Mouse (Mus musculus) layer of hippocampus, adult 9-10 months (tissue): Measurements from ENCODE around the gene Topbp1.
A peak's percentile ranks its signal among the peaks of the same experiment; 100 is the strongest.
"Not testable (repeated sequence)": the region's sequence is repeated elsewhere in the genome, so short reads cannot be mapped to it uniquely, and the experiment has no call there.

Experiments
- DNase-seq: peaks from one replicate; pipeline ENCODE4 v3.0.0; 2022; ENCODE audit warnings: low spot score

Gene Topbp1

DNA sequence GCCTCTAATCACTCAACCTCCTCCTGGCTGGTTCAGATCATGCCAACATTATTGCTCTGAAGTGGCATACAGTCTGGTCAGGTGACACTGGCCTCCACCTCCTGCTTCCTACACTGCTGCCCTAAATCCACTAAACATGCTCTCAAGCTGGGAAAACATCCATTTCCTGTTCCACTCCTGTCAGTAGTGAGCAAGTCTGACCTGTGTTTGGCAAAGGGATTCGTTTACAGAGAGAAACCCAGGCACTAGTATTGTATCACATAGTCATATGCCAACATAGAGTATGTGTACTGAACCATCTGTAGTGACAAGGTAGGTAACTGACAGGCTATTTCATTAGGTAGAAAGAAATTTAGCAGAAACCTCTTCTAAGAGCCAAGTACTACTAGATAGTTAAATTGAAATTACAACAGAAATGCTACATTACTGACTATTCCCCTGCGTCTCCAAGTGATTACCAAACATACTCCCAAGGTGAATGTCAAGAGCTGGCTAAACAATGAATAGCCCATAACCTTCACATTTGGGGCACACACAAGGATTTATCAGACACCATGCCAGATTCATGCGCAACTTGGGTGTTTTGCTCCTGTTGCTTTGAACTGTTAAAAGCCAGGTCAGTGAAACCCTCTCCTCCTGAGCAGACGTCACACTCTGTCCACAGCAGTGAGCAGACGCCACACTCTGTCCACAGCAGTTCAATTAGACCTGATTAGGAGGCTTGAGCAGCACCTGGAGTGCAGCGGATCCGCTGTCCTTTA, 48.7 kb downstream of the Topbp1 start:
- DNase-seq = not testable (repeated sequence)

DNA sequence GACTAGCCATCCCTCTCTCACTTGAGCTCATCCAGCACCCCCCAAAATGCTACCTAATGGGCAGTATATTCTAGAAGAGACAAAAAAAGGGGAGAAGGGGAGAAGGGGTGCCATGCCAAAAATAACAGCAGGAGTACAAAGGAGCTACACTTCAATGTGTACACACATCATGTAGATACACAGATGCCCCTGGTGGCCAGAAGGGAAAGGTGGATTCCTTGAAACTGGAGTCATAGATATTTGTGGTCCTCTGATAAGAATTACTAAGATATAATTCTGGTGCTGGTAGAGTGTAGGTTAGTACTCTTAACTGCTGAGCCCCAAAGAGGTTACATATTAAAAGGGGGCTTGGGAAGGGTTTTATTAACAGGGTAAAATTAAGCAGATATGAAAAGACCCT, 52.9 kb downstream of the Topbp1 start:
- no peak for DNase-seq

DNA sequence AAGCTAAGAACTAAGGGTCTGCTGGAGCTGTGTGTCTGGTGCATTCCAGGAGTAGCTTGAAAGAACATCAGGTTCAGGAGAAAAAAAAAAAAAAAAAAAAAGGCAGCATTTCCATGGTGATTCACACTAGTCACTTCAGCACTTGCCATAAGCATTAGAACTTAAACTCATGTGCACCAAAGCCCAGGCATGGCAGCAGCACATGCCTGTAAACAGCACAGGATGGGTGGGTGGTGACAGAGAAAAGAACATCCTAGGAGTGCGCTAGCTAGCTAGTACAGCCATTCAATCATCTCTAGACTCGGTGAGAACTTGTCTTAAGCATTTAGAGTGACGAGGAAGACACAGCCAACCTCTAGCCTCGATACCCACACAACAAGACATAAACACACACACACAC, 53.5 kb downstream of the Topbp1 start:
- no peak for DNase-seq

DNA sequence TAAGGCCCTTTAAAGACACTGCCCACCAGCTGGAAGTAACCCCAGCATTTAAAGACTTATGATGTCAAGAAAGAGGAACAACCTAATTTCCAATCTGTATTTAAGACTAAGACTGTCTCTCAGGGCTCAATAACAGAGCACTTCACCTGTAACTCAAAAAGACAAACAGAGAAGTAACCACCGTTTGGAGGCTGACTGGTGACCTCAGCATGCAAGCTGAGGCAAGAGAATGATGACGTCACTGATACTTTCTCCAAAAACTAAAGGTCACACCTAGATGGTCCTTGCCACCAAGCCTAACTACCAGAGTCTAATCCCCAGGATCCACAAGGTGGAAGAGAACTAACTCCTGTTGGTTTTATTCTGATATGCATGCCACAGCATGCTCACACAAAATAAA, 55.6 kb downstream of the Topbp1 start:
- DNase-seq = no peak

DNA sequence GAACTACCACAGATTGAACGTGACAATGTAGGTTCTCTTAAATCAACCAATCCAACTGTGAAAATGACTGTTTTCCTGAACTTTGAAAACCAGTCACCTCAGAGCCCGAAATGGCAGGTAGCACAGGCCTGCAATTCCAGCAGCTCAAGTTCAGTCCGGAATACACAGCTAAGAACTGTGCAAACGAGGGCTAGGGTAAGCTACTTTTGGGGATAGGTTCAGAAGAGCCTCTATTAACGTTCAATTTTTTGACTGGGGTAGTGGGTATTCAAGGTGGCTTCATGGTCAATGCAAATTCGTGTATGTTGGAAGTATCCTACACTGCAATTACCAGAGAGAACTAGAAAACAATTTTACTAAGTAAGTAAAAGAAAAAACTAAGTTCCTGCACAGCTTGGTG, 58.1 kb downstream of the Topbp1 start:
- no peak for DNase-seq

DNA sequence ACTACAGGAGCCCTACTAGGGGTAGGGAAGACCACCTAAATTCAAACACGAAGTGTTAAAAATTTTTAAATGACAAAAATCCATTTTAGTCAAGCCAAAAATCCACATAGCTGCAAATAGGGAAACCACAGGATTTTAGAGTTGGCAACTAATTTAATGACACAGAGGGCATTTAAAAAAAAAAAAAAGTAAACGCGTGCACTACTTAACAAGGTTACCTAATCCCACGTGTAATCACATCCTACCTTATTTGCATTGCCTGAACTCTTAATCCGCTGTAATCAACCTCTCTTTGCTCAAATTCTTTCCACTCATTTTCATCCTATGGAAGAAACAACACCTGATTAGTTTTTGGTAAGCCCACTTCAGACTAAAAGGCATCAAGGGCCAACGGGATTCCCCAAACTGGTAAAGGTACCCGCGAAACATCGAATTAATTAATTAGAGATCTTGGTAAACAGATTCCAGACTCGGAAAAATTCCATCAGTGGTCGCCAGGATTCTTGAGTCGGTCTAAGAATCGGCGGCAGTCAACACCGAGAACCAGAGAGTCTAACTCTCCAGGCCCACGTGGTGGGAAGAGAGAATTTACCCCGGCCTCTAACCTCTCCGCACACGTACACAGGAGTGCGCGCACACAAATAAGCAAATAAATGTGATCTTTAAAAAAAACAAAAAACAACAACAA, 58.9 kb downstream of the Topbp1 start:
- DNase-seq = no peak

DNA sequence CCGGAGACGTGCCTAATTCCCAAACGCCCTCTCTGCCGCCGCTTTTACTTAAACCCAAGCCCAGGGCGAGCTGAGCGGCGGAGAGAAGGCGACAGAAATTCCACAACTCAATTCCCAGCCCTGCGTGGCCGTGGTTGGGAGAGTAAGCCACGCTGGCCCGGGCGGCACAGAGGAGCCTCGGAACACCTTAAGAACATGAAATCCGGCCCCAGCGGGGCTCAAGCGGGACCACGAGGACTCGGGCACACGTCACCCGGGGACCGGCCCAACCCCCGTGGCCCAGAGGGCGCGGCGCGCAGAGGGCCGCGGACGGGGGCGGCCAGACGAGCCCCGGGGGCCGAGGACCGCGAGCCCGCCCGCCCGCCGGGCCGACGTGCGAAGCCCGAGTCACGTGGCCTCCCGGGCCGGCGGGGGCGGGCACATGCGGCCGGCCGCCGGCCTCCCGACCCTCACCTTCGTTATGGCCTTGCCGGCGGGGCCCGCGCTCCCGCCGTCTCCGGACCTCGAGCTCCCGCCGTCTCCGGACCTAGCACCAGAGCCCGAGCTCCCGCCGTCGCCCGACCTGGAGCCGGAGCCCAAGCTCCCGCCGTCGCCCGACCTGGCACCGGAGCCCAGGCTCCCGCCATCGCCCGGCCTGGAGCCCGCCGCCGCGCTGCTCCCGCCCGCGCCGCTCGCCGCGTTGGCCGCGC, 59.7 kb downstream of the Topbp1 start:
- no peak for DNase-seq

DNA sequence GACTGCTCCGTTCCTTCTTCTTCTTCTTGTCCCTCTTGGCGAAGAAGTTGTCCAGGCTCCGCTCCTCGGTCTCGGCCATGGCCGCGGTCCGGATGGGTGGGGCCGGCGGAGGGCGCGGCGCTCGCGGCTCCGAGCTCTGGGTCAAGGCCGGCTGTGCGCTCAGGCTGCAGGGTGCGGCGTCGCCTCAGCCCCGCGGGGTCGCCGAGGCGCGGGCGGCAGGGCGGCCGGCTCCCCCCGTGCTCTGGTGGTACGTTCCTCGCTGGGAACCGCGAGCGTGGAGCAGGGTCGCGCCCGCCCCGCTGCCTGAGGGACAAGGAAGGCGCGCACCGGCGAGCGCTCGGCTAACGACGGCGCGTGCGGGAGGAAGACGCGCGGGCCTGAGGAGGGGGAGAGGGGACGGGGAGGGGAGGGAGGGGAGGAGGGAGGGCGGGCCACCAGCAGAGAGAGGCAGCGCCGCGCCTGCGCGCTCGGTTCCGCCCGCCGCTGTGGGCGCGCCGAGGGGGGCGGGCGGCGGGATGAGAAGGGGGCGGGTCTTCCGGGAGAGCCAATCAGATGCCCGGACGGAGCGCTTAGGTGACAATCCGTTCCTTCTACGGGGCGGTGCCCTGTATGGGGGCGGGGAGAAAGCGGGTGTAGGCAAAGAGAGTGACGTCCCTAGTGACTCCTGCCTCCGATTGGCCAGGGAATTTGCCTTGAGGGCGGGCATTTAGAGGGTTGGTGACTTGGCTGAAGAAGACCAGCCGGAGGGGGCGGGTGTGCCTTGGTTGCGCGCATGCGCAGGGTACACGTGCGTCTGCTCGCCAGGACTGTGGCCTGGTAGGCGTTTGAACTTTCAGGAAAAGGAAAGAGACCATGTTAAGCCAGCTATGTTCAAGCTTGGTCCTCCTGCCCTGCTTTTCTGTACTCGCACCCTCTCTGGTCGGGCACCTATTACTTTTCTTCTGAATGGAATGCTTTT, 60.6 kb downstream of the Topbp1 start, which contains the start of gene Cdv3:
Cdv3 (minus strand) TSS at position 551 of the 958 bp plus-strand sequence.
- peak; percentile 98 for DNase-seq

DNA sequence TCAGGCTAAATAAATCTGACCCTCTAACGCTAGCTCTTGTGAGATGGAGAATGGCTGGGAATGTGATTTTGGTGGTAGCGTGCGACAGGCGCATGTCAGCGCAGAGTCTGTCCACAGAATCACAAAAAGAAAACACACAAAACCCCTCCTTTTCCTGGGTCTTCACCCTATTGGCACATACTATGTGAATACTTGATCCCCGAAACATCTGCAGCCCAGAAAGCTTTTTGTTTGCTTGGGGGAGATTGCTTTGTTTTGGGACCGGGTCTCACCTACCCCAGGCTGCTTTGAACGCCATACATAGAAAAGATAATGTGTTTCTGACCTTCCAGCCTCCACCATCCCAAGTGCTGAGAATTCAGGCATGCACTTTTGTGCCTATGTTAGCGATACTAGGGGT, 61.3 kb downstream of the Topbp1 start:
- DNase-seq = no peak

DNA sequence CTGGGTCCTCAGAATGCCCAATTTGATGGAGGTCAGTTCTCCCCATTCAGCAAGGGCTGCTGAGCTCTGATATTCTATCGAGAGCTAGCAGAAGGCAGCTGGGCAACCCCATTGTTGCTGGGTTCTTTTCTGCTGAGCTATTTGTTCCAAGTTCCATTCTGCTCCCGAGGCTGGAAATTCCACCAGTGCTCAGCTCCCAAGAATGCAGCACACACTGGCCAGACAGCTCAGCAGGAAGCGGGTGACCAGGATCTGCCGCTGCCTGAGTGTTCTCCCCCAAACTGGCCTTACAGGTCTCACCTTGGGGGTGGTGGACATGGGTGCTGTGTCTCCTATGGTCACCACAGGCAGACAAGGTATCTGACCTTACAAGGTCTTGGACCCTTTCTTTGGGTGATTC, 64.9 kb downstream of the Topbp1 start:
- DNase-seq = no peak

DNA sequence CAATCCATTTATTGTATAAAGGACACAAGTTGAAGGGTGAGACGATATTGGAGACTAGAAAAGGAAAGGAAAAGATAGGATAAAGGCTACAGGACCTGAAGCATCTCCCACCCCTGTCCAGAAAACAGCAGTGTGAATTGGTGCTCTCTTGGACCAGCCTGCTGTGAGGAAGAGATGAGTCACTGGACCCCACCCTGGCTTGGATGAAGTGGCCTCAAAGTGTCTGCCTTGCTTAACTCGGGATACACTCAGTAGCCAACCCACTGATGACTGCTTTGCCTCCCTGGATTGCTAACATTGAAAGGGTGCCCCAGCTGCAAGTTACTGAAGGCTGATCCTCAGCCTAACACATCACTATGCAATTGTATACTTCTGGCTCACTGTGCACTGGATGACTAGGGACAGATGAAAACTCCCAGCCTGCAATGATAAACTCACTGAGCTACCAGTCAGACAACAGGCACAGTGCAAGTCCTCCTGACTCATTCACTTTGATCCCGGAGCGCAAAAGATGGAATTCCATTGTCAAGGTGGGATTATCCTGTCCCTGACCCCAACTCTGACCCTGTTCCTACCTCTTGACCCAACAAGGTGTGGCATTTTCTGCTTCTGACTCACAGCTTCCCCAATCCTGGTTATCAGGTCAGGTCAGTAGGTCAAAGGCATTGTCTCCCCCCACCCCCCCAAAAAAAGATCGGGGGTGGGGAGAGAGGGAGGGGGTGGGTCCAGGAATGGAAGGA, 67.4 kb downstream of the Topbp1 start:
- DNase-seq = no peak

DNA sequence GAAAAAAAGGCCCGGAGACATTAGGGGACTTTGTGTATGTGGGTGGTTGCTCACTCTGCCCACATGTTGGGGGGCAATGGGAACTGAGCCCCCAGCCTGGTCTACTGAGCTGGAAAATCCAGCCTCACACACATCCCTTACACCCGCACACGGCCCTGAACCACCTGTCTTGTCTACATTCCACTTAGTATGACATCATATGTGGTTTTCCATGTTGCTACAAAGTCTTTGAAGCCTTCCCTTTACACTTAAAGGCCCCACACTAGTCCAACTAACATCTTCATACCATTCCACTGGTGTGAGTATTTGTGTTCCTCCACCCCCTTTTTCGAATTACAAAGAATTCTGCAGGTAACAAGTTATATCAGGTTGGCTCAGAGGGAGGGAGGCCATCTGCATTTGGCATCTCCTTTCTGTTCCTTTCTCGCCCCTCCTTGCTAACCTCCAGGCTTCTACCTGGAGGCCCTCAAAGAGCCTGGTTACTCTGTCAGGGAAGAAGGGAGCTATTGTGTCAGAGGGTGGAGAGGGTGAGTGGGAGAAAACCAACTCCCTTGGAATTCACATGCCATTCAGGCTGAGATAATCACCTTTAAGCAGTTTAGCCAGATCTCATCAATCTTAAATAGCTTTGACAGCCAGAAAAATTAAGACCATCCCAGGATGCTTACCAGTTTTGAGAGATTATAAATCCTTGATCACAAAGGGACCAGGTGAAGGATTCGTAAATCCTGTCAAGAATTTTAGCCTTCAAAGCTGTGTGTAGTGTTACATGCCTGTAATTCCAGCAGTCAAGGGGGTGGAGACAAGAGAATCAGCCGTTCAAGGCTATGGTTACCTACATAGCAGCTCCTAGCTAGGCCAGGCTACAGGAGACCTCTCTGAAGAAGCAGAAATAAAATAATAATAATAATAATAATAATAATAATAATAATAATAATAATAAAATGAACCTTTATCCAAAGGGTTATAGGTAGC, 71.6 kb downstream of the Topbp1 start:
- DNase-seq = no peak

DNA sequence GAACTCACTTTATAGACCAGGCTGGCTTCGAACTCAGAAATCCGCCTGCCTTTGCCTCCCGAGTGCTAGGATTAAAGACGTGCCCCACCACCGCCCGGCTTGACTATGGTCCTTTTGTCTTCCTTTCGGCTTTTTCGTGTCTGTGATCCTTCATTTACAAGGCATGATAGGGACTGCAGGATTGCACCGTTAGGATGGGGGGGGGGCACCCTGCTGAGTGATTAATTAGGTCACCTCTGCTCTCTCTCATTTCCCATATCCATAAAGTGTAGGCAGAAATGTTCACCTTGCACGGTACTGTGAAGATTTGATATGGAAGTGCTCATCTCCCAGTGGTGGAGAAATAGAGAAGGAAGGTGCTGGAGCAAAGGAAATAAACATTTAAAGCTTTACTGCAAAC, 73.7 kb downstream of the Topbp1 start:
- DNase-seq = no peak

DNA sequence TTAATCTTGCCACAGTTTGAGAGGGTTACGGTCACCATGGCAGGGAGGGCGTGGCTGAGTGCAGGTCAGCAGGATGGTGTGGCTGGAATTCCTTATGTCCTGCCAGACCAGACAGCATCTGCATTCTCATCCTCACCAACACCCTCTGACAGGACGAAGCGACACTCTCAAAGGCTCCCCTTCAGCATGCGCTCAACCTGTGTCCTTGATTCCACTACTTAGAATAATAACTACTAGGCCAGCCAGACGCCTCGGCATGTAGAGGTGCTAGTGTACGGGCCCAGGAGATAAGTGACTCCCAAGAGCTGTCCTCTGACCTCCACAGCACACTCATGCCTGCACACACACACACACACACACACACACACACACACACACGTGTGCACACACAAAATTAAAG, 74.2 kb downstream of the Topbp1 start:
- DNase-seq = no peak

DNA sequence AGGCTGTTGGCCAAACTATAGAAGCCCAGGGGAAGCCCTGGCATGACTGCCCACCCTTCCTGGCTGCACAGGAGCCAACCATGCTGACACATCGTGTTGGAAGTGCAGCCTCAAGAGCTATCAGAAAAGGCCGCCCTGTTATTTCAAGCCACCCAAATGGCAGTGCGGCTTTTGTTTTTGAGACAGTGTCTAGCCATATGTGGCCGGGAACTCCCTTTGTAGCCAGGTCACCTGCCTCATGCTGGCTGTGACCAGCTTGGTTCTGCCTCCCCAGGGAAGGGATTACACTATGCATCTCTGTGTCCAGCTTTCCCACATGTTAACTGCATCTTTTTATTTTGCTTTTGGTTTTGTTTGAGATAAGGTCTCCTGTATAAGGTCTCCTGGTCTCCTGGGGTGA, 75.6 kb downstream of the Topbp1 start:
- DNase-seq = no peak

DNA sequence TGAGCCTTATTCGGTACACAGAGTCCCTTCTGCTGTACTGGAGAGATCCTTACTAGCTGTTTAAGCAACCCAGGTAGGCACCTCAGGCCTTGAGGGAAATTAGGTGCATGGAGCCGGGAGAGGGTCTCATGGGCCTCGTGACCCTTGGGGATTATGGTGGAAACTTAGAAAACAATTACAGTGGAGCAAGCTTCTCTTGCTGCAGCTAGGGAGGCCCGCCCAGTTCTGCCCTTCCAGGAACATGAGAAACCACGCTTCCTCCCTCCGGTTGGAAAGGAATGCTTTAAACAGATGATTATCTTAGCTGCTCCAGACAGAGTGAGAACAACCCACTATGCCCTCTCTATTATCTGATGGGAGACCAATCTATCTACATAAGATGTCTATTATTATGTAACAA, 78.0 kb downstream of the Topbp1 start:
- no peak for DNase-seq

DNA sequence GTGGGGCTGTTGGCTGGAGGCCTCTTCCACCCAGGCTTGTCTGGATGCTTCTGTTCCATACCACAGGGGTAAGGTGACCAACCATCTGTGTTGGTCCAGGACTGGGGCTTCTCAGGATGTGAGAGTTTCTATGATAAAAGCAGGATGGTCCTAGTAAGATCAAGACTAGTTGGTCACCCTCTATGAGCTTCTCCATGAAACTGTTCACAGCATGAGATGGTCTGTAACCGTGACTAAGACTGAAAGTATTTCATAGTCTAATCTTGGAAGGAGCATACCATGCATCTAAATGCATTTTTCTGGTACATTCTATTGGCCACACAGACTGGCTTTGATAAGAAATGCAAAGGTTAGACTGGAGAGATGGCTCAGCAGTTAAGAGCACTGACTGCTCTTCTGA, 78.6 kb downstream of the Topbp1 start:
- DNase-seq = no peak

DNA sequence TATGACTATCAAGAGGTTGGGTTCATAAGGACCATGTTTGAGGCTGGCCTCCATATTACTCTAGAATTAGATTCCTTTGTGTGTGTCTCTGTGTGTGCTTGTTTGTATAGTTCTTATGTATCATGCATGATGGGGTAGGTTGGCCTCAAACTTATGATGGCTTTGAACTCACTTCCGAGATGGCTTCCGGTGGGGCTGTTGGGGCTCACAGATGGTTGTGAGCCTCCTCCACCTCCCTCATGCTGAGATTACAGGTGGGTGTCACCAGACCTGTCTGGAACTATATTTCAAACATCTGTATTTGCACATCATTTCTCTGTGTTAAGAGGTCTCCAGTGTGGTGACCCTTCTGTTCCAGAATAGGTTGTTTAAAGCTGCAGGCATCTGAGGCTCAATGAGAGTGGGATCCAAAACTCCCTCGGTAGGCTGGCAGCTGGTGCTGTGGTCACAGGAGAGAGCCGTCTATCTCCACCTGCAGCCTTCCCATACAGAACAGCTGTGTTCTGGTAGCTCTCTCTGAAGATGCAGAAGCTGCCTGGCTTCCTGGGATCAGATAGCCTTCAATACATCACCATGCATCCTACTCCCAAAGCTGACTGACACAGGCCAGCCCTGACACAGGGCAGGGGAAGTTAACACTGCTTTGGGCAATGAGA, 79.3 kb downstream of the Topbp1 start:
- DNase-seq = no peak

DNA sequence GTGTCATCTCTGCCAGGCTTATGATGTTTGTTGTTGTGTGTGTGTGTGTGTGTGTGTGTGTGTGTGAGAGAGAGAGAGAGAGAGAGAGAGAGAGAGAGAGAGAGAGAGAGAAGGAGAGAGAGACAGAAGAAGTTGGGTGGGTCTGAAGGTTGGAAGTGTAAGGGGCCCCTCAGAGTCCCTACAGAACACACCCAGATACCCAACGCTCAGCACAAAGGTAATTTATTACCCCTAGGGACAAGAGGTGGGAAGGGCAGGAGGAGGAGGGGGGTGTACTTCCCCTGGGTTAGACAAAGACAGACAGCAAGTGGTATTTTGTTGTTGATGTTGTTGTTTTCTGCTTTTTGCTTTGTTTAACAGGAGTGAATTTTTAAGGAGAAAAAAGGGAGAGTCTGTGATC, 80.6 kb downstream of the Topbp1 start:
- no peak for DNase-seq

DNA sequence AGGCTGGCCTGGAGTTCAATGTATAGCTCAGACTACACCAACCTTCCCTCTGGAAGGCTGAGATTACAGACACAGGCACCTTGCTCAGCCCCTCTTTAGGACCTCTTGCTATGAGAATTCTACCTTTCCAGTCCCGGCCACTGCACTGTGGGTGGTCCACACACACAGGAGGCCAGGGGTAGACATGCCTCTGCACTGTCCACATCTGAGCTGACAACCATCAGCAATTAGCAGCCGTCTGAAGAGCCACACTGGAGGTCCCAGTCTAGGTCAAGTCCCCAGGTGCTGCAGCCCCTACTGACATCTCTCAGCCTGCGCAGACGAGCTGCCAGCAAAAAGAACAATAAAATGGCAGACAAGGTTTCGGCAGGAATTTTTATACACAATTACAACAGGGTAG, 81.6 kb downstream of the Topbp1 start:
- no peak for DNase-seq
